Mouse (Mus musculus): ENCODE measurements around the gene Stxbp2.

The Stxbp2 gene

GRCm38 (mm10) chr8:3631478-3631875 is 722 bp downstream of the Stxbp2 start:
- no peak for DNase-seq (ENCODE audit: low read depth, low spot score)

- peak; percentile 86 for DNase-seq (ENCODE audit: low read depth, low spot score)
Observed at GRCm38 (mm10) chr8:3645804-3646203, 15.0 kb downstream of the Stxbp2 start.

- DNase-seq (ENCODE audit: low read depth, low spot score): no peak
Observed at GRCm38 (mm10) chr8:3646824-3647531, 16.2 kb downstream of the Stxbp2 start.

- DNase-seq (ENCODE audit: low read depth, low spot score): no peak
Observed at GRCm38 (mm10) chr8:3647561-3647960, 16.8 kb downstream of the Stxbp2 start.

GRCm38 (mm10) chr8:3648268-3648667 is 17.5 kb downstream of the Stxbp2 start:
- DNase-seq (ENCODE audit: low read depth, low spot score): no peak

GRCm38 (mm10) chr8:3648990-3649389 is 18.2 kb downstream of the Stxbp2 start:
- peak; percentile 75 for DNase-seq (ENCODE audit: low read depth, low spot score)

- no peak for DNase-seq (ENCODE audit: low read depth, low spot score)
Observed at GRCm38 (mm10) chr8:3652845-3653244, 22.1 kb downstream of the Stxbp2 start.

GRCm38 (mm10) chr8:3654726-3655508 is 24.2 kb downstream of the Stxbp2 start:
- DNase-seq (ENCODE audit: low read depth, low spot score): no peak

GRCm38 (mm10) chr8:3655526-3655925 is 24.8 kb downstream of the Stxbp2 start, which contains the start of gene Retn:
Retn (plus strand) TSS chr8:3655770.
- no peak for DNase-seq (ENCODE audit: low read depth, low spot score)

GRCm38 (mm10) chr8:3656725-3657381 is 26.1 kb downstream of the Stxbp2 start:
- peak; percentile 42 for DNase-seq (ENCODE audit: low read depth, low spot score)

- DNase-seq (ENCODE audit: low read depth, low spot score): no peak
Observed at GRCm38 (mm10) chr8:3660889-3661288, 30.1 kb downstream of the Stxbp2 start.

GRCm38 (mm10) chr8:3664405-3664804 is 33.6 kb downstream of the Stxbp2 start:
- no peak for DNase-seq (ENCODE audit: low read depth, low spot score)

- no peak for DNase-seq (ENCODE audit: low read depth, low spot score)
Observed at GRCm38 (mm10) chr8:3665507-3665906, 34.8 kb downstream of the Stxbp2 start, which contains the start of gene Mcemp1. Mcemp1 (plus strand) TSS chr8:3665754.

- peak; percentile 55 for DNase-seq (ENCODE audit: low read depth, low spot score)
Observed at GRCm38 (mm10) chr8:3670388-3670787, 39.6 kb downstream of the Stxbp2 start.

GRCm38 (mm10) chr8:3671980-3672491 is 41.3 kb downstream of the Stxbp2 start, which contains the start of gene Fcor:
Fcor (minus strand) TSS chr8:3672362.
- DNase-seq (ENCODE audit: low read depth, low spot score): peak; percentile 95

- DNase-seq (ENCODE audit: low read depth, low spot score): no peak
Observed at GRCm38 (mm10) chr8:3674671-3675070, 43.9 kb downstream of the Stxbp2 start.

- DNase-seq (ENCODE audit: low read depth, low spot score): peak; percentile 97
Observed at GRCm38 (mm10) chr8:3676131-3676992, 45.6 kb downstream of the Stxbp2 start, which contains the start of gene Trappc5. Trappc5 (plus strand) TSS chr8:3676299.

GRCm38 (mm10) chr8:3676993-3677579 is 46.3 kb downstream of the Stxbp2 start:
- DNase-seq (ENCODE audit: low read depth, low spot score): peak; percentile 30

- DNase-seq (ENCODE audit: low read depth, low spot score): peak; percentile 32
Observed at GRCm38 (mm10) chr8:3678831-3679230, 48.1 kb downstream of the Stxbp2 start.

GRCm38 (mm10) chr8:3679236-3679635 is 48.5 kb downstream of the Stxbp2 start:
- no peak for DNase-seq (ENCODE audit: low read depth, low spot score)
